Mouse (Mus musculus) left cerebral cortex, postnatal 25 days (tissue): Measurements from ENCODE around the gene Zmiz1. TPM values are rescaled to one million over a fixed set of nuclear protein-coding genes. Genes with fewer than 3 reads are reported as not detected.

ENCODE experiments used
- DNase-seq, 2 experiments: peaks; one replicate each; pipeline ENCODE4 v3.0.0; 2022; ENCODE audit warnings: low spot score in 2 of 2, mixed read lengths in 1 of 2
- intact Hi-C: fragments of 180-260 bp; cut with DNase I; formaldehyde crosslinking; loops from one replicate; pipeline ENCODE4 v1.15.1; 2025
- total RNA-seq, 2 experiments: library from RNA; stranded (reverse); gene quantifications; 2 replicates each; pipeline ENCODE4 v1.2.3; 2021

The Zmiz1 gene
- total RNA-seq, 2 experiments from 2014 or later, result 85.1 to 95.2 TPM

- intact Hi-C loops, result no loop called here
- no peak for DNase-seq
Measured at GRCm38 (mm10) chr14:25546852-25547621, 88.1 kb downstream of the Zmiz1 start.

GRCm38 (mm10) chr14:25547882-25548281 is 88.9 kb downstream of the Zmiz1 start:
- DNase-seq, result no peak
- intact Hi-C loops, result no loop called here

GRCm38 (mm10) chr14:25548650-25549049 is 89.7 kb downstream of the Zmiz1 start:
- no peak for DNase-seq
- intact Hi-C loops, result no loop called here

- no peak for DNase-seq
- intact Hi-C loops, result no loop called here
Measured at GRCm38 (mm10) chr14:25549125-25549524, 90.1 kb downstream of the Zmiz1 start.

GRCm38 (mm10) chr14:25549871-25550840 is 91.2 kb downstream of the Zmiz1 start:
- intact Hi-C loops, result no loop called here
- DNase-seq, result peak; percentile 61 to 66

- intact Hi-C loops, result no loop called here
- no peak for DNase-seq
Measured at GRCm38 (mm10) chr14:25551731-25552130, 92.7 kb downstream of the Zmiz1 start.

GRCm38 (mm10) chr14:25553382-25553781 is 94.4 kb downstream of the Zmiz1 start:
- no peak for DNase-seq
- intact Hi-C loops, result no loop called here

- intact Hi-C loops, result no loop called here
- DNase-seq, result no peak
Measured at GRCm38 (mm10) chr14:25554781-25555180, 95.8 kb downstream of the Zmiz1 start.

GRCm38 (mm10) chr14:25555291-25555781 is 96.4 kb downstream of the Zmiz1 start:
- intact Hi-C loops, result no loop called here

GRCm38 (mm10) chr14:25555848-25556247 is 96.9 kb downstream of the Zmiz1 start:
- intact Hi-C loops, result no loop called here
- DNase-seq, result no peak

More at GRCm38 (mm10) chr14:25555291-25555781, 96.4 kb downstream of the Zmiz1 start:
- DNase-seq, result no peak

- DNase-seq, result no peak
- intact Hi-C loops, result no loop called here
Measured at GRCm38 (mm10) chr14:25557014-25557413, 98.0 kb downstream of the Zmiz1 start.

- intact Hi-C loops, result no loop called here
- no peak for DNase-seq
Measured at GRCm38 (mm10) chr14:25558479-25558878, 99.5 kb downstream of the Zmiz1 start.

GRCm38 (mm10) chr14:25559907-25560306 is 100.9 kb downstream of the Zmiz1 start:
- intact Hi-C loops, result loop anchor here (10.0 kb wide), 1 partner anchor 775 kb away; no protein-coding TSS in a partner anchor
- no peak for DNase-seq

- intact Hi-C loops, result loop anchor here (10.0 kb wide), 1 partner anchor 776 kb away; no protein-coding TSS in a partner anchor
Measured at GRCm38 (mm10) chr14:25560841-25561240, 101.9 kb downstream of the Zmiz1 start.

GRCm38 (mm10) chr14:25561716-25562115 is 102.7 kb downstream of the Zmiz1 start:
- intact Hi-C loops, result loop anchor here (10.0 kb wide), 1 partner anchor 777 kb away; no protein-coding TSS in a partner anchor
- no peak for DNase-seq

More at GRCm38 (mm10) chr14:25560841-25561240, 101.9 kb downstream of the Zmiz1 start:
- no peak for DNase-seq

GRCm38 (mm10) chr14:25562447-25562846 is 103.5 kb downstream of the Zmiz1 start:
- no peak for DNase-seq
- intact Hi-C loops, result loop anchor here (10.0 kb wide), 1 partner anchor 778 kb away; no protein-coding TSS in a partner anchor

- intact Hi-C loops, result loop anchor here (10.0 kb wide), 1 partner anchor 778 kb away; no protein-coding TSS in a partner anchor
- no peak for DNase-seq
Measured at GRCm38 (mm10) chr14:25562909-25563308, 103.9 kb downstream of the Zmiz1 start.

- DNase-seq, result no peak
Measured at GRCm38 (mm10) chr14:25564577-25564976, 105.6 kb downstream of the Zmiz1 start.

GRCm38 (mm10) chr14:25565344-25566088 is 106.5 kb downstream of the Zmiz1 start:
- intact Hi-C loops, result loop anchor here (2.0 to 10.0 kb wide), 6 partner anchors 107 to 1065 kb away; partner anchors contain the start of gene Zmiz1
- DNase-seq, result peak; percentile 90

More at GRCm38 (mm10) chr14:25564577-25564976, 105.6 kb downstream of the Zmiz1 start:
- intact Hi-C loops, result loop anchor here (2.0 to 10.0 kb wide), 3 partner anchors 106 to 1064 kb away; partner anchors contain the start of gene Zmiz1
